Mouse (Mus musculus) right cerebral cortex, postnatal 4 days (tissue): ENCODE results near the gene Fancm.
"Not testable (repeated sequence)": the region's sequence is repeated elsewhere in the genome, so short reads cannot be mapped to it uniquely, and the experiment has no call there.

ENCODE experiments used
- DNase-seq: peaks from one replicate; pipeline ENCODE4 v3.0.0-alpha.2; 2022

The Fancm gene

DNA sequence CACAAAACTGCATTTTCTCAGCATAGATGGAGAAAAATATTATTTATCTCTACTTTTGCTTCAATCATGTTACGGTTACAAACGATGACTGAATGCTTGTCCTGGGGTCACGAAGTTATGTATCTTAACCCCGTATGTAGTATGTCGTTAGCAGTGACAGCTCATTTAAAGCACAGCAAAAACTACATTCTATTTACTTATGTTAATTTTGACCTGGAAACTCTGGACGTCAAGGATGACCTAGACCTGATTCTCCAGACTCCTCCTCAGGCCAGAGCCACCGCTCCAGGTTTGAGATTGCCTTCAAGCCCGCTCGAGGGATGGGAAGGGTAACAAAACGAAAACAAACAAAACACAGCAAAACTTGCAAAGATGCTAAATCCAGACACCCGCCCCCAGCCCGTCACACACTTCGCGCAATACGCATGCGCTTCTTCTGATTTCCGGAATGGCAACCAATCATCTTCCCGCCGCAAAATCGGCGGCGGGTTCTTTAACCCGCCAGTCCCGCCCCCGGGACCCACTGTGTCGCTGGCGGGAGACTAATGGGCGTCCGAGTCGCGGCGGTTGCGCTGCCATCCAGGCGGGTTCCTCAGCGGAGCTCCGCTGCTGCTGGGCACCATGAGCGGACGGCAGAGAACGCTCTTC lies at the start of gene Fancm:
Fancm (plus strand) TSS at position 519 of the 648 bp plus-strand sequence.
- peak; percentile 83 for DNase-seq

DNA sequence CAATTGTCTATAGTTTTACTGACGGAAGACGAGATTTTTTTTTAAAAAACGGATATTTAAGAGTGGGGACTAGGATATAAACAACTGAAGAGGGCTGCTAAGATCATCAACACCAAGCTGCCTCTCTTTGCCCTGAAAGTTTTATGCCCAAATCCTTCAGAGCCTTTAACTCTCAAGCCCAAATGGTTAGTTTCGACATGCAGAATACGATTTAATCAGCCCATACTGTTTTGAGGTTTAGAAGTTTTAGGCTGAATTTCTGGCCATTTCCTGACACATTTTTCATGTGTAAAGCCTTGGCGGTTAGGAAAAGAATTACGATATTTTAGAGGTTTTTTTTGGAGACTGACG lies 39.6 kb upstream of the Fancm start:
- DNase-seq = no peak

DNA sequence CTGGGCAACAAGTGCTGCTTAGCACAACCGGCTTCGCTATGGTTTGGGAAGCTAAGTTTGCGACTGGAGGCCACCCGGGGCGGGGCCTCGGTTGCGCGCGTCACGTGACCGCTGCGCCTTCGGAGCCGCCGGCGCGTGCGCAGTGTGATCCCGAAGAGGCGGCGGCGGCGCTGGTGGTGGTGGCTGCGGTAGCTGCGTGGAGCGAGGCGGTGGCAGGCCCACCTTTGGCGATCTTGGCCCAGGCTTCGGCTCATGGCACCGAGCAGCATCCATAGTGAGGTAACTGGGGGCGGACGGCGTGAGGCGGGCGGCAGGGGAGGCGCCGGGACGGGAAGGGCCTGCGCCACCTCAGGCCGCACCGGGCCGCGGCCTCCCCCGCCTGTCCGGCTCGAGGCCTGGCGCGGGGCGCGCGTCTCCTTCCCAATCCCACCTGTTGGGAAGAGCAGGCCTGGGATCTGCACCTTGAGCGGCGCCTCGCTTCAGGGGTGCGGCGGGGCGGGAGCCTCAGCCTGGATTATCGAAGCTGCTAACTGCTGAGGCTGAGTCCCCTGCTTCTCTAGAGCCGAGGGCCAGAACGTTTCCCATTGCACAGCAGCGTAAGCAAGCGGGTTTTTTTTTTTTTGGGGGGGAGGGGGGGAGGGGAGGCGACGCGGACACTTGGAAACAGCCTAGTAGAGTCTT lies 39.1 kb upstream of the Fancm start, which contains the start of gene Prpf39:
Prpf39 (plus strand) TSS at position 144 of the 681 bp plus-strand sequence.
- DNase-seq = peak; percentile 92

DNA sequence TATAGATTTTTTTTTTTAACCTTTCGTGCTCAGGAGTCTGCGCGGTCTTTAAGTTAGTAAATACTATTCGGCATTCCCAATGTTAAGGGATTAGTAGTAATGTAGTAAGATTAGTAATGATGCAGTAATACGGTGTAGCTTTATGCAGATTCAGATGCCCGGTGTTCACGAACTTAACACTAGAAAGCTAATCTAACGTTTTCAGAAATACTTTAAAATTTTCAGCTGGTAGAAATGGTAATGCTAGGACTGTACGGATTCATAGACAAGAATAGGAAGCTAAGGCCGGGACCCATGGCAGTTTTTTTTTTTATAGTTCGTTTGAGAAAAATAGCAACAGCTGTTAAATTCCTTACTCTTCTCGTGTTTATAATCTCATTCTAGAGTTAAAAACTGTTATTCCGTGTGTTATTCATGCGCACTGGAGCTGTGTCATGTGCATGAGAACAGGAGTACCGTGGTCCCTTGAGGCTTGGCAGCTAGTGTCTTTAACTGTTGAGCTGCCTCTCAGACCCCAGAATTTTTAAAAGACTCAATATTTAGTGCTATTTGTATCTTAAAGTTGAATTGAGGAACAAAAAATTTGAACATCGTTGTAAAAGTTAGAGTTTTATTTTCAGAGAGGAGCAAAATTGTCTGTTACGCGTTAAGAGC lies 38.4 kb upstream of the Fancm start:
- no peak for DNase-seq

DNA sequence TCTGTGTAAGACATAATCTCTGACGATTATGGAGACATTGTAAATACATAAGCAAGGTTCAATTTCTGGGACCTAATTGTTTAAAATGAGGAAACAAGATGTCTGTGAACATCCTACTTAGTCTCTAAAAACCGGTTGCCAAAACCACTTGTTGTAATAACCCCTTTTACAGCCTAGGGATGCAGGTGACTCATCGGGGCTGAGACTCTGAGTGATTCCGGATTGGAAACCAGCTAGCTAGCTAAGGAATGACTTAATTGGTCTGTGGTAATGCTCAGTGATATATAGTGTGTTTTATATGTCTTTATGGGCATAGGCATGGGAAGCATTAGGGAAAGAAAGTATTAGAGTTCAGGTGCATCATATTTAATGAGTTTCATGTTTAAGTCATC lies 37.9 kb upstream of the Fancm start:
- DNase-seq = no peak

DNA sequence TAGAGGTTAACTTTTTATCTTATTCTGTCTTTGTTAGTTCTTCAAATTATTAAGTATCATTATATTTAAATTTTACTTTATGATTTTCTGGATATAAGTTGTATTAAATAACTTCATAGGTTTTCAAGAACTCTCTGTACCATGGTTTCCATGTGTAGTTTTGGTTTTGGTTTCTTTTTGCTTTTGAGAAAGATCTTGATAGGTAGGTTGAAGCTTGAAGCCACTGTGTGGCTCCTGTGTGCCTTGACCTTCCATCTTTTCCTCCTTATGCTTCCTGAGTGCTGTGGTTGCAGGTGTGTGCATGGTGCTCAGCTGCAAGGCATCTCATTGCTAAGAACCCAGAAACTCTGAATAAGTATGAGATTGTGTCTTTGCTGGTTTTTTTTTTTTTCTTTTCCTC lies 26.6 kb upstream of the Fancm start:
- no peak for DNase-seq

DNA sequence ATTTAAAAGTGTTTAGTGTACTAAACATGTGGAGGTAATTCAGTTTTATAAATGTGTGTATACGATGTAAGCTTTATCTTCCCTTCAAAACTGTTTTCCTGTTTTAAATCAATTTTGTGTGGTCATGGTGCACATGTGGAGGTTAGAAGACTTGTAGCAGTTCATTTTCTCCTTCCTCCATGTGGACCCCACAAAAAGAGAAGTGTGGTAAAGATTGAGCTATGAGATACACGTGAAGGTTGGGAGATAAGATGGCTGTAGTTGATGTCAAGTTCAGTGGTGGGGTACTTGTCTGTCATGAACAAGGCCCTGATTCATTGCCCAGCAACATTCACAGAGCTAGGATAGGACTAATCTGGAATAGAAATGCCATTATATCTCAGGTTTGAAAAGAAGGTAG lies 17.2 kb upstream of the Fancm start:
- DNase-seq = no peak

DNA sequence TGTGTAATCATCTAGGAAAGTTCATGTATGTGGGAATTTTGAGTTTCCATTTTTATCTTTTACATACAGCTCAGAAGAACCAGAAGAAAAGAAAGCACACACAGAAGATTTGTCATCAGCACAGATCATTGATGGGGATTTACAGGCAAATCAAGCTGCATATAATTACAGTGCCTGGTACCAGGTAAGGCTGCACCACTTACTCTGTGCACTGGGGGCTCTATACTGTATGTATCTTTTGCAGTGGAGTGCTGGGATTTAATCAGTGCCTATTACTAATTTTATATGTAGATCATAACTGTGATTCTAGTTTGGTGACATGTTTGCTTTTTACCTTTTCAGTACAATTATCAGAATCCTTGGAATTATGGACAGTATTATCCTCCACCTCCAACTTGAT lies 14.3 kb upstream of the Fancm start:
- DNase-seq = no peak

DNA sequence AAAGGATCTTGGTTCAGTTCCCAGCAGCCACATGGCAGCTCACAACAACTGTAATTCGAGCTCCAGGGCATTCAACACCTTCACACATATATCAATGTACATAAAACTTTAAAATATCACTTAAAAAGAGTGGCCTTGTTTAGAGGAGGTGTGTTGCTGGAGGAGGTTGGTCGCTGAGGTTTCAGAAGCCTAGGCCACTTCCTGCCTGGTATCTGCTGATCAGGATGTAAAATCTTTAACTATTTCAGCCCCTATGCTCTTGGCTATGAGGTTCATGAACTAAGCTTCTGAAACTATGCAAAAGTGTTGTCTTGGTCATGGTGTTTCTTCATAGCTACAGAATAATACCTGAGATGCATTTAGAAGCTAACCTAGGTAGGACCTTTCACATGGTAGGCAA lies 10.2 kb upstream of the Fancm start:
- DNase-seq = no peak

DNA sequence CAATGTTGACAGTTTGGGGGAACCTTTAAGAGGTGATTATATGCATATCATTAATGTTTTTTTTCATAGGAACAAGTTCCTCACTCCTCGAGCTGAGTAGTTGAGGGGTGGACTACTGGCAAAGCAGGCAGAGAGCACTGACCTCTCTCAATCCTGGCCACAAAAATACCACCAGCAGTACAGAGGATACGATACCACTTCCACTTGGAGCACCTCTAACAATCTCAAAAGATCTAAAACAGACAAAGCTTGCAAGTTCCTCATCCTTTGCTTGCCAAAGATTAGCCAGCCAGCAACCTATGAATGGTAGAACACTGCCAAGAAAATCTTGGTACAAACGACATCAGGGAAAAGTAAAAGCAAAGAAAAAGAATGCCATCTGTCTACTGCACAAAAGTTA lies 9.2 kb upstream of the Fancm start:
- DNase-seq = no peak

DNA sequence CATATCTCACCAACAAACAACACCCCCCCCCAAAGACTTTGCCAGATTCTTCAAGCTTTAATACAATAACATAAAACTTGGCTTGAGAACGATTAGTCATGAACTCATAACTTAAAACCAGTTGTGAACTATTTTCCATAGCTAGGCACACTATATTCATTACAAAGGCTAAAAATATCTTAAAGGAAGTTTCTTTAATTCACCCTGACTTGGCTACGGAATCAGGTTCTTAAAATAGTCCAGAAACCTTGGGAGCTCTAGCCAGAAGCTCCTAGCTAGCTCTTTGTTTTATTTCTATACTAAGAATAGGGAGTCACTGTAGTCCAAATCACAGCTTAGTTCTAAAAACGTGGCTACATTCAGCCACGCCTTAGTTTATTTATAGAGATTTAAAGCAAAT lies 7.0 kb upstream of the Fancm start:
- DNase-seq = no peak

DNA sequence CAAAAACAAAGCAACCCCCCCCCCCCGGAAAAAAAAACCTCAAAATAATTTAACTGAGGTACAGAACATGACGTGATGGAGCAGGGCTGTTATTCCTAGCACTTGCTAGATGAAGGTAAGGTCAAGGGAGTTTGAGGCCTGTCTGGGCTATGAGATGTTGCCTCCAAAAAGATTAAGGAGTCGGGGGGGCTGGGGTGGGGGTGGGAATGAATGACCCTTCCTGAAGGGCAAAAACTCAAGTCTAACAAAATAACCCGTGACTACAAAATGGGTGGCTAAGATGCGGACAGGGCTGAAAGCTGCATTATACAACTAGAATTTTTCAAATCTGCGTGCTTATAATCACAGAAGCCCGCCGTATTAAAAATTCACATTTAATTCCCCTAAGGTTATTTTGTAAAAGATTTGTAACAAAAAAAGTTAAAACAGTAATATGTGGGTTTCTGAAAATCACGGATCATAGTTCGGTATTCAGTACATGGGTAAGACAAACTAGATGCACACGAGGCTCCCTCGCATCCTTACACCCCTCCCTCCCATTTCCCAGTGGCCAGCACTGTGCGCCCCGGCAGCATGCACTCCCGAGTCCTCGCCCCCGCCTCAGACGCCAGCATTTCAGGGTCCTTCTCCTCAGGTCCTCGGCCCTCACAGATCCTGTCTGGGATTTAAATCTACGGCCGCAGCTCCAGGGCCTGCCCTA lies 2.3 kb upstream of the Fancm start:
- DNase-seq = no peak

DNA sequence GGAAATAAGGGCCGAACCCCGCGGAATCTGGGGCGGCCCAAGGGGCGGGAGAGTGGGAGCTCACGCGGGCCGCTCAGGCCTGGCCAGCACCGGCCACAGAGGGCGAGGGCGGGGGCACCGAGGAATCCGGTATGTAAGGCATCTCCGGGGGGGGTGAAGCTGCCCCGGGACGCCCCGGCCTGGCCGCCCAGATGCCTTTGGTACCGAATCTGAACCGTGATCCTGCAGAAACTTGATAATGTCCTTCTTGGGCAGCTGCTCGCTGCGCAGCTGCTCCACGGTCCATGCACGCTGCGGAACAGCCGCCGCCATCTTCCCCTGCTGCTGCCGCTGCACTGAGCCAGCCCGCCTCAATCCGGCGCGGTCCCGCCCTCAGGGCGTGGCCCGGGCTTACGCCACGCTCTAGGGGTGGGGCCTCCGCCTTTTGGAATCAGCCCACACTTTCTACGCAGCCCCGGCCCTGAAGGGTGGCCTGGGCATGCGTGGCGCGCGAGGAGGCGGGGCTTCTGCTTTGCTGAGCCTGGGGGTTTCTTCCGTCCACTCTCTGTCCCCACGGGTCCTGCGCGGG lies 1.7 kb upstream of the Fancm start, which contains the start of gene Fkbp3:
Fkbp3 (minus strand) TSS at position 397 of the 568 bp plus-strand sequence.
- peak; percentile 94 for DNase-seq

DNA sequence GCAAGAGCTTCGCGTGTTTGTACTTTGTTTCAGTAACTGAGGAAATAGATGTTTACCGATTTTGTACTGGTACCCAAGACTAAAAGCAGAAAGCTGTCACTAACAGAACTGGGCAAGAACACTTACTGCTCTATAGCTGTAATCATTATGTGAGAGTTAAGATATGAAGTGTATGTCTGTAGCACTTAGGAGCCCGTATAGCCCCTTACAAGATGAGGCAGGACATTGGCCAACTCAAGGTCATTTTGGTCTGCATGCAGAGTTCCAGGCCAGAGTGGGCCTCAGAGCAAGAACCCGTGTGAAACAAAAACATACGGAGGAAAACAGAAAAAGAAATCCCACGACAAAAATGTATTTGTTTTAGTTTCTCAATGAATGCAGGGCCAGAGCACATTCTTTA lies 752 bp upstream of the Fancm start:
- DNase-seq = no peak

DNA sequence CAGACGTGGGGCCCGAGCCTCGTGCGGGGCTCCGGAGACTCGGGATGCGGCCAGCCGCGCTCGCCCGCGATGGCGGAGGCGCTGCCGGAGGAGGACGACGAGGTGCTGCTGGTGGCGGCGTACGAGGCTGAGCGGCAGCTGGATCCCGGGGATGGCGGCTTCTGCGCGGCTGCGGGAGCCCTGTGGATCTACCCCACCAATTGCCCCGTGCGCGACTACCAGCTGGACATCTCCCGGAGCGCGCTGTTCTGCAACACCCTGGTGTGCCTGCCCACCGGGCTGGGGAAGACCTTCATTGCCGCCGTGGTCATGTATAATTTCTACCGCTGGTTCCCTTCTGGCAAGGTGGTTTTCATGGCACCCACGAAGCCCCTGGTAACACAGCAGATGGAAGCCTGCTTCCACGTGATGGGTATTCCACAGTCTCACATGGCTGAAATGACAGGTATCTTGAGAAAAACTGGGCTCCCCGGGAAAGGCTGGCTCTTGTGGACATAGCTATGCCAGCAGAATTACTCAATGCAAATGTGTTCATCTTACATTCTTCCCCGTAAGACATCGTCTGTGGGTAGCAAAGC lies 419 bp downstream of the Fancm start:
- no peak for DNase-seq

DNA sequence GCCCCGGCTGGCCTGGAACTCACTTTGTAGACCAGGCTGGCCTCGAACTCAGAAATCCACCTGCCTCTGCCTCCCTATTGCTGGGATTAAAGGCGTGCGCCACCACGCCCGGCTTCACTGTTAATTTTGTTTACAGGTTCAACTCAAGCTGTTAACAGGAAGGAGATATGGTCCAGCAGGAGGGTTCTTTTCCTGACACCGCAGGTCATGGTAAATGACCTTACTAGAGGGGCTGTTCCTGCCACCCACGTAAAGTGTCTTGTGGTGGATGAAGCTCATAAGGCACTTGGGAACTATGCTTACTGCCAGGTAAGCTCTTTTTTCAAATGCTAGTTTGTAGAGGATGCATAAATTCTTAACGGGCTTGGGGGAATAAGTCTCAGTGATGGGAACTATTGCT lies 1.5 kb downstream of the Fancm start:
- no peak for DNase-seq

DNA sequence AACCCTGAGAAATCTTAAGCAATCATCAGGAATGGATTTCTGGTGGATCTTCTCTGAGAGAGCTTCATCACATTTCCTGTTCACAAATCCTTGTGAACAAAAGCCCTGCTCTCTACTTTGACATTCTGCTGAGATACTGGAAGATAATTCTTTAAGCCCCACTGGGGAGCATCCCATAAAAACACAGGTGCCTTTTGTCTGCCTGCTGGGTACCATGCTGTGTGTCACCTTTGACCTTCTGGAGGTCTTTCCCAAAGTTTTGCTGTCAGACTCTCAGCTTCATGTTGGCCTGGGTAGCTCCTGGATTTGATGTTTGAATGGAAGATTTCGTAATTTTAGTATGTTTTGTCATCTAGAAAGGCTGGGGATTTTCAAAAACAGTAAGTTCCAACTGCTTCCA lies 33.3 kb downstream of the Fancm start:
- no peak for DNase-seq

DNA sequence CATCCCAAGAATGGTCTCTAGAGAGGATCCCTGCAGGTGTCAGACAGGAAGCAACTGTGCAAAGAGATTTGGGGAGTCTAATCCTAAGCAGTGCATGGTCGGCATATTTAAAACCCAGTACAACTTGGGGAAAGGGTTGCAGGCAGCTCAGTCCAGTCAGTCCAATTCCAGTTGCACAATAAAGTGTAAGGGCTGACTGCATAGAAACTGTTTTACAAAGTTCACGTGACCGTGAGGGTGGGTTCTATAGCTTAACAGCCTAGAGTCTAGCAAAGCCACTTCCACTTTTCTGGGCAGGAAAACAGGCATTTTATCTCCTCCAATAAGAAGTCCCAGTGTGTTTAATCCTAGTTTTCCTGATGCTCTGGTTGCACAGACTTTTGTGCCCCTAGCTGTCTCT lies 36.1 kb downstream of the Fancm start:
- DNase-seq = no peak

DNA sequence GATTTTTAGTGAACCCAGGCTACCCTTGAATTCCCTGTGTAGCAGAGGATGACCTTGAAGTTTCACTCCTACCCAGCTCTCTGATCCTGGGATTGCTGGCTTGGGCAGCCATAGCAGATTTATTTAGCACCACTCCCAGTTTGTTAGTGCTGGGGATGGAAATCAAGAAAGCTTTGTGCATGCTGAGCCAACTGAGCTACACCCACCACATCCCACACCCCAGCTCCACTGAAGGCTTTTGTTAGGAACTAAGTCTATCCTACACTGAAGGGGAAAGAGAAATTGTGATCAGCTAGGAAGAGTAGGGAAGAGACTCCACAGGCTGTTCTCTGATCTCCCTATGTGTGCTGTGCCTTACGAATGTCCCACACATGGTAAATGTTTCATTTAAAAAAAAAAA lies 37.4 kb downstream of the Fancm start:
- DNase-seq = no peak

DNA sequence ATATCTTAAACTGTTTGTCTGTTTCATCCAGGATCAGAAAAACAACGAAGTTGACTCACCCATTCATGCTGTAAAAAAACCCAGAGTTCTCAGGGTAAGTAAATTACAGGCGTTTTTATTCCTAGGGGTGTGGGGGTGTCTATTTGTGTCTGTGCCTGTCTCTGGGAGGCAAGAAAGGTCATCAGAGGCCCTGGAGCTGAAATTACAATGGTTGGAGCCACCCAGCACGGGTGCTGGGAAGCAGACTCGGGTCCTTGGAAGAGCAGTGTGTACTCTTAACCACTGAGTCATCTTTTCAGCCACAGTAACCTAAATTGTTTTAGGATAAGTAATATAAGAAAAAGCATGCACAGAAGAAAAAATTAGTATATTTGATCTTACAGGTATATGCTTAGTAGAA lies 38.5 kb downstream of the Fancm start:
- DNase-seq = no peak

DNA sequence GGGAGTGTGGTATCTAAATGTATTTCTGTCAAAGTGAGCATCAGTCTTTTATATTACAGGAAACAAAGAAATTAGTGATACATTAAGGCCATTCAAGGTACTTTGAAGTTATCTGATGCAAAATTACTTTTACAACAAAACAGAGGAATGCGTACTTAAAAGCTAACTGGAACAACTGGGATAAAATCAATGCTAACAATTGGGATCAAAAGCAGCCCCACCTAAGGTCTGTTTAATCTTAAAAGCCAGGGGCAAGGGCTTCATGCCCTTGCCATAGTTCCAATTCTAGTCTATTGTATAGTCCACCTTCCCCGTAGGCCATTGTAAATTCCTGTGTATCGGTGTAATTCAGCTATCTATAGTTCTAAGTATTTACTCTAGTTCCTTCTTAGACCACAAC lies 39.6 kb downstream of the Fancm start:
- not testable (repeated sequence) for DNase-seq

DNA sequence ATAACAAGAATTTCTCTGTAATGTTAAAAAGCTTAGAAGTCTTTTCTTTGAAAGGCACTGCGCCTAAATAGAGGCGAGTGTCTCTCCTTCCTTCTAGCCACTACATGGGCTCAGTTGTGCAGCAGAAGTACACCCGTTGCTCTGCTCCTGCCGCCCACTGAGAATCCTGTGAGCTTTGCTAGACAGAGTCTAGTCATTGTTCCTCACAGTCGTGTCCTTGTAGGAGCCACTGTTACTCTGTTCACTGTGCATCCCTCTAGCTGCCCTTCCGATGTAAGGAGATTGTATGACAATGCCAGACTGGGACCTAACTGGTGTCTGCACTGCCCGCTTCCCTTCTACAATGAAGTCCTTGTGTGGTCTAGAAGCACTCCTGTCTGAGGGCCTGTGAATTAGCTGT lies 43.6 kb downstream of the Fancm start:
- DNase-seq = no peak

DNA sequence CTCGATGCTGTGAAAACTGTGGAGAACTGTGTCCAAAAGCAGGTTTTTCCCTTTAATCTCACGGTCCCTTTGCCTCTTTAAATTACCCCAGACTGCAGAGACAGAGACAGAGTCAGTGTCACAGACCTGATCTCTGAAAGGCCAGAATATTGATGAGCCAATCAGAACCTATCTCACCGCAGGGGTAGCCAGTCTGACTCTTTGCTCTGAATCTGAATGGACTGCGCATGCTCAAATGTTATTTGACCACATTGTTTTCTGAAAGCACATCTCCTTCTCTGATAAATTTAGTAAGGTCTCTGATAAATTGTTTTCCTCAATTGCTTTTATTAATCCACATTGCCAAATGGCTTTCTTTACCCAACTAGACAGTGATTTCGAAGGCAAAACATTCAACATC lies 44.0 kb downstream of the Fancm start:
- no peak for DNase-seq
